Mouse (Mus musculus): ENCODE measurements around the gene Prkrip1. TPM values are rescaled to one million over a fixed set of nuclear protein-coding genes. Genes with fewer than 3 reads are reported as not detected.

Prkrip1 gene
- total and polyA plus RNA-seq, 3 experiments = 55.1 to 84.1 TPM; not detected in 1

DNA sequence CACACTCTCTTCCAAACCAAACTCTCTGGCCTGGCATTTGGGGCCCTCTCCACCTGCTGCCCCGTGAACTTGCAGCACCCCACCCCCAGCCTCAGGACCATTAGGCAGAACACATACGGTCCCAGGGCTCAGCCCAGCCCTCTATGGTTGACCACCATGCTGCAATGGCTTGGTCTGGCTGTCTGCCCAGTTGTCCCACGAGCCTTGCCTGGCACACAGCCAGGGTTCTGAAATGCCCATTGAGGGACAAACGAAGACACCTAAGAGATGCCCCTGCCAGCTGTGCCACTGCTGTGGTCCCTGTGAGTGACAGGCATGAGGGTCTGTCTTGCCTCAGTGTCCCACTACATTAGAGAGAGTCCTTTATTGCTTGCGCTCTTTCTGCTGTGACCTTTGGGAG lies 17.2 kb upstream of the Prkrip1 start:
- Histone ChIP-seq H3K79me2 (ENCODE audit: control insufficient read depth, insufficient read depth, low read length, poor library complexity) (no peaks in the 10 kb centered on the region), H3K27ac (ENCODE audit: control insufficient read depth, low read depth, low read length) (no peak overlapping the region)

DNA sequence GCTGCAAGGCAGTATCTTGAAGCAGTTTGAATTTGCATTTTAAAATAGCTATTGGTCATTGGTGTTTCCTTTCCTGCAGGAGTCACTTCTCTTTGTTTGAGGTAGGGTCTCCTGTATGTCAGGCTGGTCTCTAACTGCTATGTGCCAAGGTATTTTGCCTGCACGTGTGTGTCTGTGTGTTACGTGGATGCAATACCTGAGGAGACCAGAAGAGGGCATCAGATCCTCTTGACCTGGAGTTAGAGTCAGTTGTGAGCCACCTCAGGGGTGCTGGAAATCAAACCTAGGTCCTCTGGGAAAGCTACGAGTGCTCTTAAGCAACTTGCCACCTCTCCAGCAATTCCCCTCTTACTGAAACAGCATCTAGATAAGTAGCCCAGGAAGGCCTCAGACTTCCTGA lies 16.4 kb upstream of the Prkrip1 start:
- DNase-seq (ENCODE audit: low read depth, low spot score) = peak; percentile 40
- Histone ChIP-seq H3K4me1 (ENCODE audit: control insufficient read depth in 1 of 2, insufficient read depth in 2 of 2, low read length in 2 of 2) (no peaks in the 10 kb centered on the region), H3K27me3 (ENCODE audit: control insufficient read depth in 1 of 2, insufficient read depth in 2 of 2, low read length in 2 of 2) (no peaks in the 10 kb centered on the region), H3K36me3 (ENCODE audit: control insufficient read depth in 1 of 2, insufficient read depth in 2 of 2, low read length in 2 of 2) (no peaks in the 10 kb centered on the region), H3K79me2 (ENCODE audit: control insufficient read depth, insufficient read depth, low read length, poor library complexity) (no peaks in the 10 kb centered on the region), H3K4me3 (ENCODE audit: control insufficient read depth in 1 of 2, insufficient read depth in 1 of 2, low read depth in 2 of 2, low read length in 2 of 2) (no peak overlapping the region), H3K27ac (ENCODE audit: control insufficient read depth, low read depth, low read length) (no peak overlapping the region), H3K9me3 (replicated peaks; ENCODE audit: insufficient read depth, low read length) (no peaks in the 10 kb centered on the region), H3K9ac (ENCODE audit: control insufficient read depth, low read depth, low read length, poor library complexity, severe bottlenecking) (no peak overlapping the region)
- no peak for TF ChIP-seq JUND (IDR thresholded peaks at IDR 0.05; ENCODE audit: low read depth, low read length)
- no peak for TF ChIP-seq EP300 (IDR thresholded peaks at IDR 0.05; ENCODE audit: low read depth in 1 of 2, low read length in 2 of 2)
- peak; percentile 56 for TF ChIP-seq SMC3 (IDR thresholded peaks at IDR 0.05; ENCODE audit: low read depth, low read length)
- no peak for TF ChIP-seq KAT2A (conservative IDR thresholded peaks at IDR 0.05; ENCODE audit: low read depth, low read length)
- TF ChIP-seq E2F4 (IDR thresholded peaks at IDR 0.05; ENCODE audit: borderline replicate concordance, low read depth, low read length) = no peak
- peak; percentile 27 for TF ChIP-seq RAD21 (IDR thresholded peaks at IDR 0.05; ENCODE audit: low read depth, low read length)
- no peak for TF ChIP-seq UBTF (IDR thresholded peaks at IDR 0.05; ENCODE audit: borderline replicate concordance, insufficient read depth, low read depth, low read length)
- peak; percentile 45 to 81 (median 52); a peak in 5 of 6 replicates for TF ChIP-seq CTCF (IDR thresholded peaks at IDR 0.05 in 2 of 3, conservative IDR thresholded peaks at IDR 0.05 in 1 of 3; ENCODE audit: control insufficient read depth in 1 of 3, insufficient read depth in 1 of 3, low read depth in 2 of 3, low read length in 3 of 3, poor library complexity in 1 of 3, severe bottlenecking in 1 of 3)
- no peak for TF ChIP-seq CHD2 (IDR thresholded peaks at IDR 0.05; ENCODE audit: low read length)
- no peak for TF ChIP-seq POLR2AphosphoS2 (IDR thresholded peaks at IDR 0.05; ENCODE audit: low read length)
- TF ChIP-seq ETS1 (IDR thresholded peaks at IDR 0.05; ENCODE audit: low read depth, low read length) = no peak
- no peak for TF ChIP-seq GATA1 (IDR thresholded peaks at IDR 0.05; ENCODE audit: low read depth, low read length)
- no peak for TF ChIP-seq NELFE (IDR thresholded peaks at IDR 0.05; ENCODE audit: low read depth, low read length)

More for the DNA sequence above, 17.2 kb upstream of the Prkrip1 start:
- no peaks in the 10 kb centered on the region for H3K27me3 ChIP-seq (ENCODE audit: control insufficient read depth in 1 of 2, insufficient read depth in 2 of 2, low read length in 2 of 2)
- TF ChIP-seq ELF1 (IDR thresholded peaks at IDR 0.05; ENCODE audit: low read depth, low read length) (no peak), ETS1 (IDR thresholded peaks at IDR 0.05; ENCODE audit: low read depth, low read length) (no peak), ZNF384 (IDR thresholded peaks at IDR 0.05; ENCODE audit: low read depth, low read length) (no peak), POLR2AphosphoS5 (IDR thresholded peaks at IDR 0.05; ENCODE audit: borderline replicate concordance, low read depth, low read length) (no peak), TBP (IDR thresholded peaks at IDR 0.05; ENCODE audit: low read depth, low read length) (no peak), USF1 (IDR thresholded peaks at IDR 0.05; ENCODE audit: low read depth, low read length) (no peak), SIN3A (IDR thresholded peaks at IDR 0.05; ENCODE audit: low read length) (no peak), SMC3 (IDR thresholded peaks at IDR 0.05; ENCODE audit: low read depth, low read length) (no peak), UBTF (IDR thresholded peaks at IDR 0.05; ENCODE audit: borderline replicate concordance, insufficient read depth, low read depth, low read length) (no peak)
- no peaks in the 10 kb centered on the region for H3K9me3 ChIP-seq (replicated peaks; ENCODE audit: insufficient read depth, low read length)
- no peak overlapping the region for H3K9ac ChIP-seq (ENCODE audit: control insufficient read depth, low read depth, low read length, poor library complexity, severe bottlenecking)
- H3K36me3 ChIP-seq (ENCODE audit: control insufficient read depth in 1 of 2, insufficient read depth in 2 of 2, low read length in 2 of 2) = no peaks in the 10 kb centered on the region
- no peak for DNase-seq (ENCODE audit: low read depth, low spot score)
- H3K4me3 ChIP-seq (ENCODE audit: control insufficient read depth in 1 of 2, insufficient read depth in 1 of 2, low read depth in 2 of 2, low read length in 2 of 2) = no peak overlapping the region
- H3K4me1 ChIP-seq (ENCODE audit: control insufficient read depth in 1 of 2, insufficient read depth in 2 of 2, low read length in 2 of 2) = no peaks in the 10 kb centered on the region

Data from MEL (cell line).